Mouse (Mus musculus) thymus, postnatal 0 days (tissue): Measurements from ENCODE around the gene Tex26. TPM values are rescaled to one million over a fixed set of nuclear protein-coding genes. Genes with fewer than 3 reads are reported as not detected.

Source experiments
- DNase-seq: peaks from one replicate; pipeline ENCODE4 v3.0.0-alpha.2; 2015; ENCODE audit warnings: low spot score
- polyA plus RNA-seq: library from polyadenylated mRNA; unstranded; fragments of >200 nt; fragmentation: Nextera tagmentation; extraction: Ambion mirVana; gene quantifications from 2 replicates; pipeline ENCODE4 v1.2.1, GENCODE M21; 2015

The Tex26 gene
- polyA plus RNA-seq, 1 experiment from 2014 or later, result 0.91 TPM

GRCm38 (mm10) chr5:149485447-149485846, 46.0 kb downstream of the Tex26 start:
- no peak for DNase-seq

DNA sequence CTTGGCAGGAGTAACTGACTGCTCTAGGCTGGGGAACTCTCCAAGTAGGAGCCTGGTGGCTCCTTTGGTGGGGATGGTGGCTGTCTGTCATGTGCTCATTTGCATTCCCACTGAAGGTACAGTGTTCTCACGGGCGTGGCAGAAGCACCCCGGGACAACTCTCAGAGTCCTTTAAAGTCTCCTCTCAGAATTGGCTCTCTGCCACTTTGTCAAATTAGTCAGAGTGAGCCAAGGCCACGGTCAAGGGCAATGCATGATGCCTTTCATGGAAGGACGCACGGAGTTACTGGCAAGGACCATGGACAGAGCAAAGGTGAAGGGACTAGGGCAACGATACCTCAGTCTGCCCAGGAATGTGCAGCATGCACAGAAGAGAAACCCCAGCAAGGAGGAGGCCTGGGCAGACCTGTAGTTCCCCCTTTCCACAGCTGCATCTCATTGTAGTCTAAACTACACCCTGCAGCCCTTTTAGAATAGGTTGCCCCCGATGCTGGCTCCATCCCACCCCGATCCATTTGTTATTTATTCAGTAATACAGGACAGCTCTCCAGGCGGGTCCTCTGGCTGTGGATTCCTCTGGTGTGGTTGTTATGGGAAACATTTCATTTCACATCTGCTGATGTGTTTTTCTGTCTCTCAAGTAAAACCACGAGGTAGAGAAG, 49.0 kb downstream of the Tex26 start:
- no peak for DNase-seq

- DNase-seq, result no peak
These were observed 49.7 kb downstream of the Tex26 start for GRCm38 (mm10) chr5:149489136-149489535.

DNA sequence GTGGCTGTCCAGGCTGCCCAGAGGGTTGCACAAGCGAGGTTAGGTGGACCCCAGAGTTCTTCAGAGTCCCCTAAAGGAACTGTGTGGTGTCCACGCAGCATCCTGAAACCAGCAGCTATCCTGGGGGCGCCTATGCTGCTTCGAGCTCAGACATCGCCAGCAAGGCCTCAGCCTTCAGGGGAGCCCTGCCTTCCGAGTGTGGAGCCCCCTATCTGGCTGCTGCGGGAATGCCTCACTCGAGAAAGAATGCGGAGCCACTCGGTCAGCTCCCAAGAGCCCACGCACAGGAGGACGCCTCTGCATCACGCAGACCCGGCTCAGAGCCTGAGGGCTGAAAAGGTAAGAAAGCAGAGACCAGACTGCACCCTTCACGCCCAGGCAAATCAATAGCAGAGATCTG, 50.8 kb downstream of the Tex26 start:
- DNase-seq, result no peak

DNA sequence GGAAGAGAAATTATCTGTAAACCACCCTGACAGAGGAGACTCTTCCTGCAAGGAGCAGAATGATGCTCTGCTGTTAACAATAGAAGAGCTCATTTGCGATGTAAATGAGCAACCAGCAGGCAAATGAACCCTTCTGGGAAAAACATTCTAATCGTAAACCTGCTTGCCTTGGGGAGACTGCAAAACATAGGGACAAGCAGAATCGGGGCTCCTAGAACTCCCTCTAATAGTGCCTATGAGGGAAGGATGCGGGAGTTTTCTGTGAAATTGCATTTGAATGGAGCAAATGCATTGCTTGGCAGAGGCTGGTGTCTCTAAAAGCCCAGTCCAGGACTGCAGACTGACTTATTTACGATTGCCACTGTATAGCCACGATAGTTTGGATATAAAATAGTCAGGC, 56.2 kb downstream of the Tex26 start:
- no peak for DNase-seq

DNA sequence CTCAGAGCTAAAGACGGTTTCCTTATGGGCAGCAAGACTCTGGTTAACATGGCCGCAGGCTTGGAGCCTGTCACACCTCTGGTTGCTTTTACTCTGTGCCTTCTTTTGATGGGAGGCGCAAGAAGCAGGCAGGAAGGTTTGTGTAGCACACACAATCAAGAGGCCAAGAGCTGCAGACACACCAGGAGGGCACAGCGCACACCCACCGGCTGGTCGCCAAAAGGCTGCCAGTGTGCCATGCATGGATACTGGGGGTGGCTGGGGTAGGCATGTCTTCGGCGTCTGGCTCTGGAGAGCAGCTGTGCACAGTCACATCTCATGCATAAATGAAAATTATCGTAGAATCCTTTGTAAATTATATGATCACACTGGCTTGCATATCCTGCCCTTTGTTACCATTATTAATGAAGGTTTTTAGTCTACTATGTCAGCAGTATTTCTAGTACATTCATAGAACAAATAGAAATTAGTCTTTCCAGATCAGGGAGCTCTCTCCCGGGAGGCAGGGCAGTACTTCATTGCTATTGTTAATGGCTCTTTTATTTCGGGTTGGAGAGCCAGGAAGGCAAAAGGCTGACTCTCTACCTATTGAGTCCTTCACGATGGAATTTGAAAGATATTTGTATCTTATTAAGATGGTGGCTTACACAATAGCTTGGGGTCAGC, 57.1 kb downstream of the Tex26 start:
- DNase-seq, result no peak

DNA sequence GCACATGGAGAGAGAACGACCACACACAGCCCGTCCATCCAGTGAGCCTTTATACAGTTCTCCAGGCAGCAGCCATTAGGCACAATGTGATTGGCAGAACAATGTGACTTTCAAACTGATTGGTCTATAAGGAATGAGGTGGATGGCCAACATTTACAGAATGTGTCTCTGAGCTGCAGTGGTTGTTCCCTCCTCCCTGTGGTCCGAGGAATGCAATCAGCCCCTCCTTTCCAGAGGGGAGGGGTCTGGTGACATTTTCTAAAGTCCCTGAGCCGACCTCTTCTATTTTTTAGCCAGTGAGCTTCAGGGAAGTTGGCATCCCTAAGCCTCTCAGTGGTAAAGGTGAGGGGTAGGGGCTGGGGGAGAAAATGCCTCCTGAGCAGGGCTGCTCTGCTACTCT, 60.5 kb downstream of the Tex26 start:
- DNase-seq, result no peak

- no peak for DNase-seq
These were observed 64.1 kb downstream of the Tex26 start for GRCm38 (mm10) chr5:149503423-149504175.

DNA sequence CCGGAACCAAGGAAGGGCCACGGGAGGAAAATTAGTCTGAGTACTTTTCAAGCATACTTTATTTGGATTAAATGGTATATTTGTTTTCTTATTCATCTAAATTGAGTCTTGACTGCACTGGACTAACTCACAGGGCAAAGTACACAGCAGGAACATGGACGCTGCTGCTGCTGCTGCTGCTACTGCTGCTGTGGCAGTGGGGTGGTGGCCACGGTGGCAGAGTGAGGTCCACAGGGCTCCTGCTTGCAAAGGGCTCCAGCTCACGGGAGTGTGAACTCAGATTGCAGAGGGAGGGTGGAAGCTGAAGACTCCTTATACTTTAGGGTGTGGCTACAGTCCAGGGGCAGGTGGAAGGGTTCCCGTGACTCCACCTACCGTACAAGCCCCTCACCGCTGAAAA, 65.5 kb downstream of the Tex26 start:
- no peak for DNase-seq

- no peak for DNase-seq
These were observed 66.6 kb downstream of the Tex26 start for GRCm38 (mm10) chr5:149506033-149506432.

- no peak for DNase-seq
These were observed 68.9 kb downstream of the Tex26 start for GRCm38 (mm10) chr5:149508094-149509029.

DNA sequence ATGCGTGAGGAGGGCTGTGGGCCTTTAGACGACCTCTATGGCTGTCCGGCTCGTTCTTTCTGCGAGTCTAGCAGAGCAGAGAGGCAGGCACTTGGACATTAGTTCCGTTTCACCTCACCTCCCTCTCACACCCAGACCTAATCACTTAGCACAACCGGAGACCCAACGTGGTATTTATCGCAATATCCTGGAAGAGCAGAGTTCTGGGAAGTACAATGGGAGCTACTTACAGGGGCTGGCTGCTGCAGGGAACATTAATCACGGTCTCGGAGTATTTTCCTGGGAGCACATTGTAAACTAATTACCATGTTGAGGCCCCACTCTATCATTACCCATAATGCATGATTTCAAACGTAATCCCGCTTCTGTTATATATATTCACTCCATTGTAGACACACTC, 70.9 kb downstream of the Tex26 start:
- DNase-seq, result no peak

DNA sequence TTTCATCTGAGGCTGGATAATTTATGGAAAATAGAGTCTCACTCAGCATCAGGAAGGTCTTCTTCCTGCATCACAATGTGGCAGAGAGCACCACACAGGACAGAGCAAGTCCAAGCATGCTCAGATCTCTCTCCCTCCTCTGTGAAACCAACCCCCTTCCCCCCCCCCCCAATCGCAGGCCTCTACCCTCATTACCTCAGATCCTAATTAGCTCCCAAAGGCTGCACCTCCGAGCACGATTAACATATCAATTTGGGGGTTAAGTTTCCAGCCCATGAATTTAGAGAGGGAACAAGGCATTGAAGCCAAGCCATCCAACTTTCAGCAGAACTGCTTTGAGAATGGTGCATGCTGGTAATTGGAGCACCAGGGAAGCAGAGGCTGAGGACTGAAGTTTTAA, 73.2 kb downstream of the Tex26 start:
- DNase-seq, result no peak

DNA sequence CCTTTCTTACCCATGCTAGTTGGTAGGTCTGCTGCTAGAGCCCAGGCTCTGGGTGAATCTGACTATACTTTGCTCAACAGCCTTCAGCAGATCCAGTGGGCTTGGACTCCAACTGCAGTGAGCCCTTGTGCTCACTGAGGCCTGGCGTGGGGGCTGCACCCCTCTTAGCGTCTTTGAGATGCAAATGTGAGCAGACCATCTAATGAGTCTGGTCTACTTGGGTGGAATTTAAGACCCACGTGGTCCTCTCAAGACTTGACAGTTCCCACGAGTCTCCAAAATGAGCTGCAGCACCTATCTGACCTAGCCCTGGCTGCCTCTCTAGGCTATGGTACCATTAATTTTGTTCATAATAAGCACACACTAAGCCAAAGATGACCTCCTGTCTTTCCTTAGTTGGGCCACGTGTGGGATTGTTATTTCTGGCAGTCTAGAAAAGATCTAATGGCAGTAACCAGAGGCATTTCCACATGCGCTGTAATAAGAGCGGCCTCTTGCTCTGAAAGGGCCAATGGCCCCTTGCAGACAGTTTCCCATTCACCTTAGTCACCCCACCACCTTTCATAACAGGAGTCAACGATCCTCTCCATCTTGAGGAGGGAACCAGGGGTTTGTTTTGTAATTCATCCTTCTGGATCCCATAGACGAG, 74.1 kb downstream of the Tex26 start:
- DNase-seq, result no peak

DNA sequence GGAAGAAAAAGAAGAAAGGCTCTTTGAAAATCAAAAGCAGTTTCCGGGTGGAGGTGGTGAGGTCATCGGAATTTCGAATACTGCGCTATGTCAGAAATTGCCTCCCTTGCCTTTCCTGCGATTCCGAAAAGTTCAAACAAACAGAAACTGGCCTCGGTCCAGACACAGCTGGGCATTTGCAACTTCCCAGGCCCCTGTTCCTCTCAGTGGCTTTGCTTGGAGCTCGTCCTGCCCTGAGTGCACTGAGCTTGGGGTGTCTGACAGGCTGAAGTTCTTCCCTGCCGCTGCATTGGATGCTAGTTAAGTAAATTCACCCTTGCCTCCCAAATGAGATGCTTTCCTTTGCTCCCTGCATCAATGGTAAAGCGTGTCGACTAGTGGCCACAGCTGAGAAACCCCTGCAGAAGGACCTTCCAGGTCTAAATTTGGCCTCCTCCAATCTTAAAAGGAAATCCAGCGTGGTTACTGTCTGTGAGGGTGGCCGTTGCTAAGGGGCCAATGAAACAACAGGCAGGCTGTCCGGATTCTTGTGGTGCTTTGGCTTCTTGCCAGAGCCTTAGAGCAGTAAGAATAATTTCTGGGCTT, 74.7 kb downstream of the Tex26 start:
- DNase-seq, result no peak

DNA sequence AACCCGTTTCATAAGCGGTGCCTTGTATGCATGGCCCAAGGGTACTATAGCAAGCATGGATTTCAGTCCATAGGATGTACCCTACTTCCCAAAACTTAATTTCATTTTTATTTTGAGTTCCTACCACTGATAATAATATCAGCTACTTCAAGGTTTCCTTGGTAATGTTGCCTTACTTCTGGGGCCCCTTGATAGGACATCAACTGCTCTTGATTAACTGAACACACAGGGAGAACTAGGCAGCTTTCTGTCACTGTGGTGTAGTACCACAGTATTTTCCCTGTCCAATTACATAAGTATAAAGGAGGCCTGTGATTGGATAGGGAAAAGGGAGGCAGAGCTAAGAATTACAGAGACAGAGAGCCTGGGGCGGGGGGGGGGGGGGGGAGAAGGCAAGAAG, 75.4 kb downstream of the Tex26 start:
- DNase-seq, result no peak

GRCm38 (mm10) chr5:149517116-149517515, 77.7 kb downstream of the Tex26 start:
- DNase-seq, result no peak
